Comparison of ENCODE assay signal across 8 mouse cellular contexts in the genomic region with DNA sequence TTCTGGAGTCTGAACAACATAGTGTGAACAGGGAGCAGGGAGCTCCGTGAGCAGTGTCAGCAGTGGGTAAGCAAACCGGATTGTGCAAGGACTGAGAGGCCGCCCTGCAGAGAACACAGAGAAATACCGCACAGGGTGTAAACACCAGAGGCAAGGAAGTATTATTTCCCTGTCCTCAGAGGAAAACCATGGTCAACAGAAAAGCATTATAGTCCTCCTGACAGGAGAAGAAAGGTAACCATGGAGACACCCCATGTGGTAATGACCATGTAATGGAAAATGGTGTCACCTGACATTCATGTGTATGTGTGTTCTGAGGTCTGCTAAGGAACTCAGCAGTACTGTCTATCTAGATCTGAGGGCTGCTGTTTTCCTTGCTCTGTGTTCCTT. TPM values are rescaled to one million over a fixed set of nuclear protein-coding genes. Genes with fewer than 3 reads are reported as not detected.
DNase-seq lines count a peak whose midpoint lies in the region; ATAC-seq and TF ChIP-seq lines count a peak whose summit lies in the region.

No protein-coding gene starts in this region.

- no peak for TF ChIP-seq CTCF in liver, embryonic 14.5 days (IDR thresholded peaks at IDR 0.05; ENCODE audit: low read depth)

- no peak overlapping the region for H3K4me2 ChIP-seq in embryonic facial prominence, embryonic 12.5 days (replicated peaks)
- no peak overlapping the region; the same call in 1 of the 2 replicates for H3K4me2 ChIP-seq in liver, embryonic 14.5 days (ENCODE audit: low read depth)

- H3K4me1 ChIP-seq in embryonic facial prominence, embryonic 12.5 days = peaks cover 14% of the 10 kb centered on the region; the same call in 1 of the 2 replicates
- peaks cover 12 to 20% of the 10 kb centered on the region in 2 experiments for H3K4me1 ChIP-seq in liver, embryonic 14.5 days (replicated peaks; ENCODE audit: control insufficient read depth in 2 of 2, insufficient read depth in 2 of 2, low read length in 1 of 2)

- no peaks in the 10 kb centered on the region for H3K9me3 ChIP-seq in embryonic facial prominence, embryonic 12.5 days
- H3K9me3 ChIP-seq in liver, embryonic 14.5 days (ENCODE audit: control insufficient read depth, low read length) = no peaks in the 10 kb centered on the region

- H3K36me3 ChIP-seq in embryonic facial prominence, embryonic 12.5 days = no peaks in the 10 kb centered on the region
- H3K36me3 ChIP-seq in liver, embryonic 14.5 days (replicated peaks; ENCODE audit: control insufficient read depth, insufficient read depth, low read depth) = no peaks in the 10 kb centered on the region

- peak; percentile 69; the same call in 1 of the 2 replicates for ATAC-seq in embryonic facial prominence, embryonic 12.5 days (ENCODE audit: insufficient number of reproducible peaks, insufficient read depth, low FRiP score, low TSS enrichment)
- ATAC-seq in liver, embryonic 14.5 days (ENCODE audit: insufficient read depth) = peak; percentile 56; the same call in 1 of the 2 replicates

- no peak overlapping the region for H3K27ac ChIP-seq in embryonic facial prominence, embryonic 12.5 days
- no peak overlapping the region; the same call in 1 of the 2 replicates for H3K27ac ChIP-seq in liver, embryonic 14.5 days

- WGBS in embryonic facial prominence, embryonic 12.5 days = 33% methylated on average over 4 of the region's 4 CpGs
- WGBS in liver, embryonic 14.5 days (ENCODE audit: insufficient replicate concordance) = 38% methylated on average over 4 of the region's 4 CpGs

- H3K27me3 ChIP-seq in embryonic facial prominence, embryonic 12.5 days = no peaks in the 10 kb centered on the region
- H3K27me3 ChIP-seq in liver, embryonic 14.5 days (ENCODE audit: control insufficient read depth, insufficient read depth, low read length) = no peaks in the 10 kb centered on the region

- intact Hi-C loops in heart, postnatal 36 days (cut with DNase I) = no loop called here

- peak; percentile 38 for DNase-seq in adrenal gland, postnatal 10 days
- no peak for DNase-seq in adrenal gland, adult 8-10 months
- DNase-seq in 416B (ENCODE audit: low read depth) = peak; percentile 89
- DNase-seq in heart, postnatal 36 days = peak; percentile 35 to 36
- DNase-seq in liver, embryonic 14.5 days (ENCODE audit: low read depth in 3 of 3, low spot score in 3 of 3) = no peak
- peak; percentile 95 for DNase-seq in naive thymus-derived CD4-positive, alpha-beta T cell, adult 2 months (ENCODE audit: low read depth)
- no peak for DNase-seq in cerebellum, postnatal 4 days (ENCODE audit: low spot score in 2 of 2)

- no peak for TF ChIP-seq EP300 in liver, embryonic 14.5 days (IDR thresholded peaks at IDR 0.05; ENCODE audit: low read depth)

- H3K4me3 ChIP-seq in embryonic facial prominence, embryonic 12.5 days = no peak overlapping the region
- no peak overlapping the region for H3K4me3 ChIP-seq in liver, embryonic 14.5 days (ENCODE audit: insufficient read depth in 1 of 2, low read depth in 2 of 2, low read length in 2 of 2)

- no peak overlapping the region for H3K9ac ChIP-seq in embryonic facial prominence, embryonic 12.5 days
- H3K9ac ChIP-seq in liver, embryonic 14.5 days (replicated peaks) = no peak overlapping the region

RNA-seq across cellular contexts. Expression of a gene that starts 36.4 kb away (rescaled TPM):
- 10 to 100 TPM; 80.1 to 89.3 TPM for total RNA-seq in adrenal gland, postnatal 10 days (2021)
- total RNA-seq in adrenal gland, adult 8-10 months (2022) = 100 to 1,000 TPM in 1 of 4 experiments, 10 to 100 TPM in 3; 89.8 to 101 (median 93.6) TPM
- polyA plus RNA-seq in embryonic facial prominence, embryonic 12.5 days (2016; fragmentation: Nextera tagmentation; extraction: Ambion mirVana) = 43.1 and 44.6 TPM in 2 replicates
- 10 to 100 TPM; 83.2 to 88.7 TPM for total RNA-seq in heart, postnatal 36 days (2021)
- 17.9 and 22.3 TPM in 2 replicates for polyA plus RNA-seq in liver, embryonic 14.5 days (2012; rRNA removed)
- polyA plus RNA-seq in liver, embryonic 14.5 days (2014; fragmentation: Nextera tagmentation; extraction: Ambion mirVana) = 22.1 and 25.2 TPM in 2 replicates

Comparison
In these comparisons a context has a peak if more than half of its experiments do, and no peak if none do; other contexts are left out.
1. DNase-seq: peak in adrenal gland, postnatal 10 days (single experiment), 416B (single experiment), heart, postnatal 36 days (2 of 2) and naive thymus-derived CD4-positive, alpha-beta T cell, adult 2 months (single experiment); none in adrenal gland, adult 8-10 months (single experiment), liver, embryonic 14.5 days (0 of 3) and cerebellum, postnatal 4 days (0 of 2).